Mouse (Mus musculus): ENCODE results near the gene Slc19a2. TPM values are rescaled to one million over a fixed set of nuclear protein-coding genes. Genes with fewer than 3 reads are reported as not detected.
A peak's percentile ranks its signal among the peaks of the same experiment; 100 is the strongest.

Slc19a2 gene
- polyA plus RNA-seq, 1 experiment from 2014 or later = 10.4 TPM

DNA sequence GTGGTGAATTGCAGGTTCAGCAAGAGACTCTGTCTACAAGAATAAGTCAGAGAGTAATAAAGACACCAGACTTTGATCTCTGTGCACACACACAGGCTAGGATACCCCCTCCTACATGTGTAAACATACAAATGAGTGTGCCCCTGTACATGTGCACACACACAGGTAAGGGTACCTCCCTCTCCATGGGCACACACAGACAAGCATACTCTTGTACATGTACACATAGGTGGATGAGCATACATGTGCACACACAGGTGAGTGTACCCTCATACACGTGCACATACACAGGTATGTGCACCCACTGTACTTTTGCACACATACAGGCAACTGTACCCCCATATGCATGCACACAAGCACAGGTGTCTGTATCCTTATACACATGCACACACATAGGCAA is 15.4 kb upstream of the Slc19a2 start:
- no peaks in the 10 kb centered on the region for H3K27me3 ChIP-seq
- H3K9ac ChIP-seq = no peak overlapping the region
- H3K36me3 ChIP-seq = no peaks in the 10 kb centered on the region
- no peak overlapping the region for H3K4me3 ChIP-seq (replicated peaks)
- H3K4me1 ChIP-seq = no peaks in the 10 kb centered on the region
- no peaks in the 10 kb centered on the region for H3K9me3 ChIP-seq (replicated peaks)
- 84% methylated on average over 1 of the region's 1 CpGs for WGBS
- H3K27ac ChIP-seq = no peak overlapping the region
- no peak for ATAC-seq (replicated peaks; ENCODE audit: low FRiP score)
- no peak overlapping the region for H3K4me2 ChIP-seq

DNA sequence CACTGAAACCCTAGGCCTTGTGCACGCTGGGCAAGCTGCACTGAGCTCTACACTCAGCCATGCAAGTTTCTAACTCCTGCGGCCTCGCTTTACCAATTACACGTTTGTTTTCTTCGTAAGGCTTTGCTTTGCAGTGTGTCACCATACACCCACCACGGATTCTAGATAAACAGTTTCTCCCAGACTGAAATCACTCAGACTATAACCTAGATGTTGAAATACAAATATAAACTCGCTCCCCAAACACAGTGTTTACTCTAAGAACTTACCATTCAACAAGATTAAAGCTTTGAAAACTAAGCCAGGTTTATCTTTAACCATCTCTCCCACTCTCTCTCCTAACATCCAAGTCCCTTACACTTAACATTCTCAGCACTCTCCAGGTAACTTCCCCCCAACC is 13.8 kb upstream of the Slc19a2 start:
- WGBS = 55% methylated on average over 7 of the region's 7 CpGs
- 0 out of 2 replicates have a peak, but pooled peaks have one; percentile 43 for ATAC-seq (replicated peaks; ENCODE audit: low FRiP score)
- Histone ChIP-seq H3K36me3 (no peaks in the 10 kb centered on the region), H3K4me1 (no peaks in the 10 kb centered on the region), H3K4me2 (no peak overlapping the region), H3K9me3 (replicated peaks) (no peaks in the 10 kb centered on the region), H3K27me3 (no peaks in the 10 kb centered on the region), H3K27ac (no peak overlapping the region), H3K4me3 (replicated peaks) (no peak overlapping the region), H3K9ac (no peak overlapping the region)

DNA sequence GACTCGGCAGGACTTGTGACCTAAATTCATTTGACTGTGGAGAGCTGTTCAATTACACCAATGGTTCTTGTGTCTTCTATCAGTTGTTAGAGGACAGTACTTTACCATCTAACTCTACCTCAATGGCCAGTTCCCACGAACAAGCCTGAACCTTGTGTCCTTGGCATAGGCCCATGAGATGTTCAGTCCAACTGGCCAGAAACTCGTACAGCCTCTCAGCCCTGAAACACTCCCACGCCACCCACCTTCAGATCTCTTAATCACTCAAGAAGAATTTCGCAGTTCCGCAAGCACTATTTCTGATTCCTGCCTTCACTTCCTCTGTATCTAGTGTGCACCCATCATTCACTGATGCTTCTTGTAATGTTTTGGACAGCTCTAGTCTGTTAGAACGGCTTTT is 12.8 kb upstream of the Slc19a2 start:
- Histone ChIP-seq H3K9me3 (replicated peaks) (no peaks in the 10 kb centered on the region), H3K9ac (no peak overlapping the region), H3K4me1 (no peaks in the 10 kb centered on the region), H3K27me3 (no peaks in the 10 kb centered on the region), H3K36me3 (no peaks in the 10 kb centered on the region), H3K4me2 (no peak overlapping the region), H3K27ac (no peak overlapping the region), H3K4me3 (replicated peaks) (no peak overlapping the region)
- ATAC-seq (replicated peaks; ENCODE audit: low FRiP score) = no peak
- 51% methylated on average over 7 of the region's 7 CpGs for WGBS

DNA sequence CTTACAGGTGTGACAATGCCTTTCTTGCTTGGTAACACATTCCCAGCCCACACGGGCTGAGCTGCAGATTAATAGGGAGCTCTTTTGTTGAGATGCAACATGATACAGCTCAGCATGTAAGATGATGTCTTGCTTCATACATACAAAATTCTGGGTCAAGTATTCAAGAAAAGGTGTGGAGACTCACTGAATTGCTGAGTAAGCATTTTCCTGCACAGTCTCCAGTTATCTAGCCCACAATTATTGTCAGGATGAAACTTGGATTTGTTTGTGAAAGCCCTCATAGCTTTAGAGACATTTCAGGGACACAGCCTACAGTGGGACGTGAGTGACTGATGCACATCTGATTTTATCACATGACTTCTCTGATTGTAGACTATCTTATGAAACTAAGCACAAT is 7.4 kb upstream of the Slc19a2 start:
- no peak for ATAC-seq (replicated peaks; ENCODE audit: low FRiP score)
- 73% methylated on average over 2 of the region's 2 CpGs for WGBS
- no peak overlapping the region for H3K4me3 ChIP-seq (replicated peaks)

DNA sequence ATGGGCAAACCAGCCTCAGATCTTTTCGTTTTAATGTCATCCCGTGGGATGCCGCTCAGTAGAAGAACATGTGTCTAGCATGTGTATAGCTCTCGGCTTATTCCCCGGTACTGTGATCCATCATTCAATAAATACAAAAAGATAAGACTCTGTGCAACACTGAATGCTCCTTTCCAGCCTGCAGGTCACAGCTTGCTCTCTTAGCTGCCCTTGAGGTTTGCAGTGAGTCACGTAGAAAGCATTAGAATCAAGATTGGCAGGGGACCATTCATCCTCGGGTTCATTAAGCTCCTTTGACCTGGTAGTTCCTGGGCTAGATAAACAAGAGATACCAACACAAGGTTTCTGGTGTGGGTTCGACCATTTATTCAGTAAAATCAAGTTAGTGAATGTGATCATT is 6.0 kb upstream of the Slc19a2 start:
- Histone ChIP-seq H3K4me2 (no peak overlapping the region), H3K9ac (no peak overlapping the region), H3K27me3 (no peaks in the 10 kb centered on the region), H3K27ac (no peak overlapping the region), H3K9me3 (replicated peaks) (no peaks in the 10 kb centered on the region), H3K36me3 (no peaks in the 10 kb centered on the region), H3K4me3 (replicated peaks) (no peak overlapping the region), H3K4me1 (peaks cover 5% of the 10 kb centered on the region)
- 71% methylated on average over 8 of the region's 8 CpGs for WGBS
- no peak for ATAC-seq (replicated peaks; ENCODE audit: low FRiP score)

More for the DNA sequence above, 7.4 kb upstream of the Slc19a2 start:
- H3K27ac ChIP-seq = no peak overlapping the region
- no peak overlapping the region for H3K9ac ChIP-seq
- no peaks in the 10 kb centered on the region for H3K36me3 ChIP-seq
- H3K27me3 ChIP-seq = no peaks in the 10 kb centered on the region
- no peaks in the 10 kb centered on the region for H3K9me3 ChIP-seq (replicated peaks)
- no peaks in the 10 kb centered on the region for H3K4me1 ChIP-seq
- H3K4me2 ChIP-seq = no peak overlapping the region

DNA sequence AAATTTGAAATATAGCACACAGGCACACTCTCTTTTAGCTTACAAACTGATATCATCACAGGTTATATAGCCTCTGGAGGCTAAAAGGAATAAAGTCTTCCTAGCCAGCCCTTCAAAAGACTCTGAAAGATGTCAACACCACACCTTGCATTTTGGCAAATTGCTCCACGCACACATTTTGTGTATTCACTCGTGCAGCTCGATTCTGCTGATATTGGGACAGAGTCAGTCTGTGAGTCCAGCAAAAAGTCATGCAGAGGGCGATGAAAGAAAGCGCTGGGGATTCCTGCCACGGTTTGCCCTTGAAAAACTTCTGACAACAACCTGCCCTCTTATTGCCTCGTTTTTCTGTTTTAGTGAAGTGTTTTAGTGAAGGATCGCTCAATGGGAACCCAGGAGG is 1.4 kb upstream of the Slc19a2 start:
- no peak for ATAC-seq (replicated peaks; ENCODE audit: low FRiP score)
- Histone ChIP-seq H3K9me3 (replicated peaks) (no peaks in the 10 kb centered on the region), H3K9ac (peak overlapping the region; percentile 61; the same call in 1 of the 2 replicates), H3K4me3 (replicated peaks) (peak overlapping the region; percentile 62; the same call in 1 of the 2 replicates), H3K4me1 (peaks cover 24% of the 10 kb centered on the region), H3K4me2 (peak overlapping the region; percentile 66), H3K27me3 (no peaks in the 10 kb centered on the region), H3K27ac (no peak overlapping the region), H3K36me3 (no peaks in the 10 kb centered on the region)
- 44% methylated on average over 8 of the region's 8 CpGs for WGBS

DNA sequence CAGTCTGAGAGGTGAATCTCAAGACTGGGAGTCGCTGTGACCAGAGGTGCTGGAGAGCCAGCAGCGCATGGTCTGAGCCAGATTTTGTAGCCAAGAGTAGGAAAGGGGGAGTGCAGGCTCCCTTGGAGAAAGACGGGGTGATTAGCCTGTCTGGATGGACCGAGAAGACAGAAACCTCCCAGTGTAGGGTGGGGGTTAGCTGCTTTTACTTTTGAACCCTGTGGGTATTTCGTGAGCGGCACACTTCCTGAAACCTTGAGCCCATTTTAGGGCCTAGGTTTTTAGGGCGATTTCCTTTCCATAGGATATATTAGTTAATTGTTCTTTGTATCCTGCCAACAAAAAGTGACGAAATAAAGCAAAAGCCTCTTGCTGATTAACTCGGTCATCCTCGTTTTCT is 875 bp upstream of the Slc19a2 start:
- H3K4me3 ChIP-seq (replicated peaks) = peak overlapping the region; percentile 62
- H3K36me3 ChIP-seq = no peaks in the 10 kb centered on the region
- H3K4me1 ChIP-seq = peaks cover 24% of the 10 kb centered on the region
- H3K27me3 ChIP-seq = no peaks in the 10 kb centered on the region
- peak overlapping the region; percentile 66 for H3K4me2 ChIP-seq
- peak overlapping the region; percentile 61 for H3K9ac ChIP-seq
- WGBS = 8% methylated on average over 10 of the region's 10 CpGs
- no peak for ATAC-seq (replicated peaks; ENCODE audit: low FRiP score)
- no peaks in the 10 kb centered on the region for H3K9me3 ChIP-seq (replicated peaks)
- H3K27ac ChIP-seq = peak overlapping the region; percentile 81

DNA sequence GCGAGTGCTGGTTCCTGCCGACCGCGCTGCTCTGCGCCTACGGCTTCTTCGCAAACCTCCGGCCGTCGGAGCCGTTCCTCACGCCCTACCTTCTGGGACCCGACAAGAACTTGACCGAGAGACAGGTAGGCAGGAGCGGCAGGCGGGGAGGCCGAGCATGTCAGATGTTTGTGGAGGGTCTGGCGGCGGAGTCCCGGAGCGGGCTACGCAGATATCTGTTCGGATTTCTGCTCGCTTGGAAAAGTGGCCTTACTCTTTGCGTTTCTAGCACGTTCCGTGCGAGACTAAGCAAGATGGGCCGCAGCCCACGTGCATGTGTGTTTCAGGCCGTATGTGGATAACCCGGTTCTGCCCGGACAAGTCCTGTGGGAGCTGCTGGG is 476 bp downstream of the Slc19a2 start:
- Histone ChIP-seq H3K9ac (peak overlapping the region; percentile 45), H3K4me1 (peaks cover 24% of the 10 kb centered on the region), H3K27me3 (no peaks in the 10 kb centered on the region), H3K36me3 (no peaks in the 10 kb centered on the region), H3K9me3 (replicated peaks) (no peaks in the 10 kb centered on the region), H3K4me3 (replicated peaks) (peak overlapping the region; percentile 62), H3K27ac (peak overlapping the region; percentile 65), H3K4me2 (peak overlapping the region; percentile 78)
- under 1% methylated on average over 33 of the region's 33 CpGs for WGBS
- no peak; the same call in 1 of the 2 replicates for ATAC-seq (replicated peaks; ENCODE audit: low FRiP score)

DNA sequence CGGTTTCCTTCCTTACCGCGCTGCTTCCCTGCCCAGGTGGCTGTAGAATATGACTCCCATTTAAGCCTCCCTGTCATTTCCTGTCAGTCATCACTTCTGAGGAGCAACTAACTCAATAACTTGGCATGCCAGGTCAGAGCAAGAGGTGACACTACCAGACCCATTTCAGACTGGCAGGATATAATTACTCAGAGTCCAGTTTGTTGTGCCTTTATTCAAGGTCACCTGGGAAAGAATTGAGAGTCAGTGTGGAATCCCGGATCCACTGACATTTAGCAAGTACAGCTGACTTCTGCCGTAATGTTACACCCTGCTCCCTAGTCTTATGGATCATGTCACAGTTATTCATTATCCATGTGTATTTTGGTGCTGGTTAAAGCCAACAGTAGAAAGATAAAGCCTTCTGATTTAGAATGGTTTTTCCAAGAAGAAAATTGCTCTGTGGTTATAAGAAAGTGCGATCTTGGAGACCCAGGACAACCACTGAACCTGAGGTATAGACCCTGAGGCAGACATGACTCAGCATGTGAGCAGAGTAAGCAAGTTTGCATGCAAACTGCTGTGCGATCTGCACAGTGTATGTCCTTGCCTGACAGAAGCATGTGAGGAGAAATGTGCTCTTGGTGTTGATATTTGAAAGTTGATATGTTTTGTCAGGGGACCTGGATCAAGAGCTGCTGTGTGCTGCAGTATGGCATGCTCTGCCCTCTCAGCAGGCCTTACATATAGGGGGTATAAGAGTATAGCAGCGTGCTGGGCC is 1.7 kb downstream of the Slc19a2 start:
- Histone ChIP-seq H3K27ac (no peak overlapping the region), H3K27me3 (no peaks in the 10 kb centered on the region), H3K4me1 (peaks cover 24% of the 10 kb centered on the region), H3K9ac (no peak overlapping the region; the same call in 1 of the 2 replicates), H3K4me3 (replicated peaks) (peak overlapping the region; percentile 62), H3K36me3 (no peaks in the 10 kb centered on the region), H3K9me3 (replicated peaks) (no peaks in the 10 kb centered on the region), H3K4me2 (peak overlapping the region; percentile 78)
- ATAC-seq (replicated peaks; ENCODE audit: low FRiP score) = no peak
- WGBS = 44% methylated on average over 8 of the region's 8 CpGs

DNA sequence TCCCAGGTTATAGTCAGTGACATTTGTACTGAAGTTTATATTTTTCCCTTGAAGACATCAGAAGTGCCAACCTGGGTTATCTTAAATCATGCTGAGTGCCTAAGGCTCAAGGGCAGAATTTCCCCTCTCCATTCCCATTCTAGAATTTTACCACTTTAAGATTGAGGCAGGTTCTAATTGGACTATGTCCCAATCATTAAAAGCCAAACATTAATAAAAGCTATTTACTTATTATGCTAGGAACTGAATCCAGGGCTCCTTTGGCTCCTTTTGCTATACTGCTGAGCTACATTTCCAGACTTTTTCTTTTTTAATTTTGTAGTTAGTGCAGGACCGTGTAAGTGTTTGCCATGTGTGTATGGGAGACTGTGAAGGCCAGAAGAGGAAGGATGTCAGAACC is 2.6 kb downstream of the Slc19a2 start:
- Histone ChIP-seq H3K9ac (no peak overlapping the region), H3K4me2 (no peak overlapping the region), H3K27ac (no peak overlapping the region), H3K27me3 (no peaks in the 10 kb centered on the region), H3K9me3 (replicated peaks) (no peaks in the 10 kb centered on the region), H3K36me3 (no peaks in the 10 kb centered on the region), H3K4me1 (peaks cover 24% of the 10 kb centered on the region), H3K4me3 (replicated peaks) (no peak overlapping the region)
- 82% methylated on average over 1 of the region's 1 CpGs for WGBS
- ATAC-seq (replicated peaks; ENCODE audit: low FRiP score) = no peak

DNA sequence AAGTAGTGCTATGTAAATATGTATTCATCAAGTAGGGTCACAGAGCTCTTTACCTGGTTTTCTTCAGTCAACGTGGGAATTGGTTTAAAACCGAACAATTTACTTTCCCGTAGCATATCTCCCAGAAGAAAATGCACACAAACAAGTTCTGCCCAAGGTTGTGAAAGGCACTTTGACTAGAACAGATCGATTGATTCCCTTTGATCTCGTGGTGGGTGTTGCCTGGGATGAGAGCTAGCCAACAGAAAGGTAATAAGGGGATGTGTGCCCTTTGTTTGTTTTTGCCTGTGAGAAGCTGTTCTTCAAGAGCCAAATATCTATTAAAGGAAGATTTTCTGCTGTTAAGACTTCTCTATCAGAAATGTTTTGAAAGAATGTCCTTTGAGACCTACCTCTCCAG is 3.7 kb downstream of the Slc19a2 start:
- ATAC-seq (replicated peaks; ENCODE audit: low FRiP score) = no peak
- H3K36me3 ChIP-seq = peaks cover 7% of the 10 kb centered on the region
- no peaks in the 10 kb centered on the region for H3K27me3 ChIP-seq
- H3K4me1 ChIP-seq = peaks cover 21% of the 10 kb centered on the region
- H3K4me3 ChIP-seq (replicated peaks) = no peak overlapping the region
- no peaks in the 10 kb centered on the region for H3K9me3 ChIP-seq (replicated peaks)
- H3K27ac ChIP-seq = no peak overlapping the region
- no peak overlapping the region for H3K4me2 ChIP-seq
- WGBS = 57% methylated on average over 5 of the region's 5 CpGs
- H3K9ac ChIP-seq = no peak overlapping the region

DNA sequence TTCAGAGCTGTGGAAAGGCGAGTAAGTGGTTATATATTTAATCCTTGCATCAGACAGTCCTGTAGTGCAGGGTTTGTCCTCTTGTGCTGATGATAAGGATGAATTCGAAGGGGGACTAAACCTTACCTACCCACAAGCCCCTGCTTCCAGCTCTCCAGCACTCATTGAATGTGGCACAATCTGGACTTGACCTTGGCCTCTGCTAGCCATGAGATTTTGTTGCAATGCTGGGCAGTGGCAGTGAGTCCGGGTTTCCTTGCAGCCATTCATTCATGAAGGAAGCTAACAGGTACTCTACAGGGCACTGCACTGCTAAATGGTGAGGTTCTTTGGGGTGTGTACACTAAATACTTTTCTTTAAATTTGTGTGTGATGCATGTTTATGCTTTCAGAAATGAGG is 6.0 kb downstream of the Slc19a2 start:
- 80% methylated on average over 3 of the region's 3 CpGs for WGBS
- Histone ChIP-seq H3K36me3 (peaks cover 7% of the 10 kb centered on the region), H3K9ac (no peak overlapping the region), H3K27me3 (no peaks in the 10 kb centered on the region), H3K4me2 (no peak overlapping the region), H3K4me1 (peaks cover 12% of the 10 kb centered on the region), H3K4me3 (replicated peaks) (no peak overlapping the region), H3K9me3 (replicated peaks) (no peaks in the 10 kb centered on the region), H3K27ac (no peak overlapping the region)
- no peak for ATAC-seq (replicated peaks; ENCODE audit: low FRiP score)

All from kidney, embryonic 15.5 days (tissue).